Mouse (Mus musculus) CH12.LX (cell line): ENCODE data around the gene Ncdn. TPM values are rescaled to one million over a fixed set of nuclear protein-coding genes. Genes with fewer than 3 reads are reported as not detected.

Experiments
- DNase-seq: peaks from one replicate; pipeline ENCODE4 v3.0.0-alpha.2; 2013; ENCODE audit errors: extremely low read depth
- H3K27ac ChIP-seq: 2 replicates; pipeline ENCODE4 v1.5.1; 2012; ENCODE audit warnings: low read depth, mild to moderate bottlenecking, control low read depth, moderate library complexity; ENCODE audit not compliant: insufficient read depth
- H3K27me3 ChIP-seq: replicated peaks from 2 replicates; pipeline ENCODE3; 2012; ENCODE audit warnings: inconsistent platforms
- H3K36me3 ChIP-seq, 2 experiments: replicated peaks in 1 of 2; 2 replicates each; pipeline versions ENCODE3 to v1.6.1; 2012; ENCODE audit warnings: inconsistent platforms in 1 of 2, low read length in 1 of 2, mild to moderate bottlenecking in 1 of 2, mixed read lengths in 1 of 2, moderate library complexity in 1 of 2; ENCODE audit not compliant: control insufficient read depth in 1 of 2, insufficient read depth in 1 of 2
- H3K4me1 ChIP-seq, 2 experiments: 2 replicates each; pipeline ENCODE4 v1.6.1; 2012; ENCODE audit warnings: inconsistent platforms in 1 of 2, moderate library complexity in 1 of 2; ENCODE audit not compliant: insufficient read depth in 2 of 2, control insufficient read depth in 1 of 2
- H3K4me2 ChIP-seq: 2 replicates; pipeline ENCODE4 v1.6.1; 2012; ENCODE audit warnings: low read depth, mild to moderate bottlenecking, control low read depth; ENCODE audit not compliant: poor library complexity, insufficient read depth, severe bottlenecking
- H3K4me3 ChIP-seq, 3 experiments: fragments of 150-350 bp in 1 of 3; sonication (generic) in 1 of 3; replicated peaks in 1 of 3; 2 replicates each; pipeline versions ENCODE3 to v1.5.1; 2011 to 2012; ENCODE audit warnings: low read depth in 2 of 3, low read length in 2 of 3, mild to moderate bottlenecking in 2 of 3, moderate library complexity in 2 of 3, control low read depth in 1 of 3, improper control_type of control experiment in 1 of 3, inconsistent platforms in 1 of 3, mixed read lengths in 1 of 3; ENCODE audit not compliant: poor library complexity in 1 of 3
- H3K79me2 ChIP-seq: replicated peaks from 2 replicates; pipeline ENCODE4 v1.6.1; 2012; ENCODE audit warnings: mild to moderate bottlenecking, moderate library complexity; ENCODE audit not compliant: control insufficient read depth, poor library complexity, insufficient read depth, severe bottlenecking; ENCODE audit errors: extremely low read depth
- H3K9ac ChIP-seq: 2 replicates; pipeline ENCODE4 v1.6.1; 2012; ENCODE audit warnings: low read depth, mild to moderate bottlenecking, control low read depth, moderate library complexity; ENCODE audit not compliant: insufficient read depth
- H3K9me3 ChIP-seq: replicated peaks from 2 replicates; pipeline ENCODE3; 2012; ENCODE audit warnings: low read length, inconsistent platforms, mixed read lengths
- BHLHE40 ChIP-seq: IDR thresholded peaks from 2 replicates; pipeline ENCODE4 v1.6.1; 2011; ENCODE audit warnings: mild to moderate bottlenecking, low read depth, low read length, improper control_type of control experiment
- CHD1 ChIP-seq: IDR thresholded peaks from 2 replicates; pipeline ENCODE4 v1.6.1; 2012; ENCODE audit warnings: low read depth, low read length, improper control_type of control experiment, inconsistent platforms
- ETS1 ChIP-seq: conservative IDR thresholded peaks from 2 replicates; pipeline ENCODE4 v1.6.1; 2012; ENCODE audit warnings: low read depth, mild to moderate bottlenecking, inconsistent platforms, low read length, improper control_type of control experiment, moderate library complexity
- GABPA ChIP-seq: IDR thresholded peaks from 2 replicates; pipeline ENCODE4 v1.6.1; 2012; ENCODE audit warnings: low read depth, low read length, improper control_type of control experiment, inconsistent platforms; ENCODE audit not compliant: insufficient replicate concordance
- HCFC1 ChIP-seq: IDR thresholded peaks from 2 replicates; pipeline ENCODE4 v1.6.1; 2012; ENCODE audit warnings: low read depth, mild to moderate bottlenecking, inconsistent platforms, low read length, improper control_type of control experiment
- JUN ChIP-seq: IDR thresholded peaks from 2 replicates; pipeline ENCODE4 v1.6.1; 2011; ENCODE audit warnings: low read depth, mild to moderate bottlenecking, low read length, improper control_type of control experiment, moderate library complexity; ENCODE audit not compliant: insufficient read depth
- JUND ChIP-seq: conservative IDR thresholded peaks from 2 replicates; pipeline ENCODE4 v1.6.1; 2011; ENCODE audit warnings: low read depth, low read length, improper control_type of control experiment
- MAX ChIP-seq: IDR thresholded peaks from 2 replicates; pipeline ENCODE4 v1.6.1; 2011; ENCODE audit warnings: low read length, improper control_type of control experiment
- MYC ChIP-seq: IDR thresholded peaks from 2 replicates; pipeline ENCODE4 v1.6.1; 2011; ENCODE audit warnings: low read depth, mild to moderate bottlenecking, improper control_type of control experiment, low read length
- NELFE ChIP-seq: IDR thresholded peaks from 2 replicates; pipeline ENCODE4 v1.6.1; 2011; ENCODE audit warnings: low read depth, low read length, improper control_type of control experiment
- NRF1 ChIP-seq: IDR thresholded peaks from 2 replicates; pipeline ENCODE4 v1.6.1; 2014; ENCODE audit warnings: low read depth, mild to moderate bottlenecking, inconsistent platforms, low read length, improper control_type of control experiment, moderate library complexity
- PAX5 ChIP-seq: IDR thresholded peaks from 2 replicates; pipeline ENCODE4 v1.6.1; 2012; ENCODE audit warnings: low read length, inconsistent platforms, mixed read lengths
- RAD21 ChIP-seq: IDR thresholded peaks from 2 replicates; pipeline ENCODE4 v1.6.1; 2011; ENCODE audit warnings: low read depth, mild to moderate bottlenecking, low read length, improper control_type of control experiment, moderate library complexity
- TBP ChIP-seq: conservative IDR thresholded peaks from 2 replicates; pipeline ENCODE4 v1.6.1; 2011; ENCODE audit warnings: low read depth, low read length, improper control_type of control experiment
- UBTF ChIP-seq: IDR thresholded peaks from 2 replicates; pipeline ENCODE4 v1.6.1; 2012; ENCODE audit warnings: low read depth, mild to moderate bottlenecking, inconsistent platforms, low read length, improper control_type of control experiment, moderate library complexity
- USF2 ChIP-seq: conservative IDR thresholded peaks from 2 replicates; pipeline ENCODE4 v1.6.1; 2011; ENCODE audit warnings: low read depth, low read length, improper control_type of control experiment
- ZMIZ1 ChIP-seq: IDR thresholded peaks from 2 replicates; pipeline ENCODE4 v1.6.1; 2012; ENCODE audit warnings: low read depth, mild to moderate bottlenecking, inconsistent platforms, low read length, improper control_type of control experiment
- dilution Hi-C: fragments of 300-500 bp; cut with MboI; formaldehyde crosslinking; loops from 2 replicates; pipeline ENCODE4 v1.14.3; 2020; ENCODE audit warnings: low sequenced_read_pairs; ENCODE audit not compliant: extremely low pct_unique_long_range_greater_than_20kb, extremely low pct_ligation_motif_present
- in situ Hi-C: fragments of 300-500 bp; cut with MboI; formaldehyde crosslinking; loops from 3 replicates; pipeline ENCODE4 v1.14.3; 2019; ENCODE audit warnings: low sequenced_read_pairs, low pct_ligation_motif_present, low pct_unique_long_range_greater_than_20kb, mixed read lengths
- polyA plus RNA-seq: library from polyadenylated mRNA; unstranded; fragments of >175 nt; gene quantifications from 2 replicates; pipeline ENCODE4 v1.2.1, GENCODE M21; 2012; ENCODE audit warnings: low read depth; ENCODE audit not compliant: insufficient read length
- total RNA-seq, 2 experiments: library from RNA; depleted of rRNA; stranded (reverse); fragments of 300-350 nt in 1 of 2; fragments of >200 nt in 1 of 2; gene quantifications; 2 replicates each; pipeline ENCODE4 v1.2.3; 2012 to 2014

Gene Ncdn
- total and polyA plus RNA-seq, 3 experiments = 18.7 to 41.2 (median 30.6) TPM

DNA sequence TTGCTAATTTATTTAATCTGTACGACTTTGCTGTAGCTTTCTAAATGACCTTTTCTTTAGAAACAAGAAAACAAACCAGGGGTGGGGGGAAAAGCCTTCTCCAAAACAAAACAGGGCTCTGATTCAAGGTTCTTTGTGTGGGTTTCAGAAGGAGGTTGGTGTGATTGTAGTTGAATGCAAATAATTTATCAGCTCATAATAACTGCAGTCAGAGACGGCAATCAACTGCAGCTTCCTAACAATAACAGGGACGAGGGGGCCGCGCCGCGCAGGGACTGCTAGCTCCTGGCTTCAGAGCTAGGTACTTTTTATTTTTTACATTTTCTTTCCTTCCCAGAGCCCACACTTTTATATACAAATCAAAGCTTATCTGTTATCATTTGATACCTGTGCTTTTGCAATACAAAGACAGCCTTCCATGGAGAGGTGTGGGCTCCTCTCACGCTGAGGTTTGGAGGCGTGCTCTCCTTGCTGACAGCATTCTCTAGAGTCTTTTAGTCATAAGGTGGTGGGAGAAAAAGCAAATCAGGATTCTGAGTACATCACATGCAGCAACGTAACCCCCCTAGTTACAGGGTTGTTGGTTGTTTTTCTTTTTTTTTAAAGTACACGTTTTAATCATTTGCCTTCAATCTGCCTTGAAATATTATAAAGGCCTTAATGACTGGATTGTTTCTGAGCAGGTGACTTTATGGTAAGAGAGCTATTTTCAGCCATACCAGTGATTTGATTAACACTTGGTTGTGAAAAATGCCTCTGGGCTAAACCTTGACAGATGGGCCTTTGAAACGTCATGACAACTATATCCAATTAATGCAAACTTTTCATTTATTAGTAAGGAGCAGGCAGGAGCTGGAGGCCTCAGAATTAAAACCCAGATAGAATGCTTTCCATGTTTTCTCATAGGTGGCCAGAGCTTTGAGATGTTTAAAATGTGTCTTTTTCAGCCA lies 26.9 kb upstream of the Ncdn start:
- Histone ChIP-seq H3K4me3 (no peak overlapping the region), H3K27me3 (no peaks in the 10 kb centered on the region)
- dilution Hi-C loops = no loop called here

DNA sequence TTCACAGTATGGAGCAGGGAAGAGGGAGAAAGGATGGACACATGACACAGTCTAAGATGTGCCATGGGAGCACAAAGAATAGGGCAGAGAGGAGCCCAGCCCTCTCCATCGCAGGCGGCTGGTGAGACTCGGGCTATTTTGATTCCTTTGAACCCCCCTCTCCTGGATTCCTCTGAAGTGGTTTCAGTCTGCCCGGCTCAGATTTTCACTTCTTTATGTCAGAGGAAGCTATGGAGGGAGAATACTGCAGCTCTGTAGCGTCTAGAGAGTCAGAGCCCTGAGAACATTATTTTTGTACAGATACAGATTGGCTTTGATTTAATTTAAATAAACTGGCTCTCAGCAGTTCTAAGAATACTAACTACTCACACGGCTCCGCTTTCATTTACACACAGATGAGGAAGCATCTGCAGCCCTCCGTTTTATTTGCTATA lies 25.9 kb upstream of the Ncdn start:
- in situ Hi-C loops = no loop called here

More for the DNA sequence above, 26.9 kb upstream of the Ncdn start:
- no peak overlapping the region for H3K27ac ChIP-seq
- in situ Hi-C loops = no loop called here
- peaks cover 0 to 33% of the 10 kb centered on the region in 2 experiments for H3K36me3 ChIP-seq
- H3K9me3 ChIP-seq = no peaks in the 10 kb centered on the region
- H3K4me1 ChIP-seq = no peaks in the 10 kb centered on the region
- TF ChIP-seq PAX5 (no peak), NELFE (no peak), JUN (no peak), TBP (no peak), NRF1 (no peak), JUND (no peak), RAD21 (no peak), MAX (no peak), HCFC1 (no peak), ZMIZ1 (no peak), BHLHE40 (no peak)
- no peak overlapping the region for H3K9ac ChIP-seq
- H3K79me2 ChIP-seq = no peaks in the 10 kb centered on the region
- H3K4me2 ChIP-seq = no peak overlapping the region
- no peak for DNase-seq

More for the DNA sequence above, 25.9 kb upstream of the Ncdn start:
- Histone ChIP-seq H3K27me3 (no peaks in the 10 kb centered on the region), H3K36me3 (peaks cover 0 to 35% of the 10 kb centered on the region in 2 experiments), H3K27ac (no peak overlapping the region), H3K79me2 (no peaks in the 10 kb centered on the region), H3K9me3 (no peaks in the 10 kb centered on the region), H3K4me2 (no peak overlapping the region), H3K9ac (no peak overlapping the region), H3K4me3 (no peak overlapping the region), H3K4me1 (no peaks in the 10 kb centered on the region)
- TF ChIP-seq UBTF (no peak), MYC (no peak), PAX5 (no peak), GABPA (no peak), USF2 (no peak), MAX (no peak), BHLHE40 (no peak), JUND (no peak), CHD1 (no peak), ETS1 (no peak)
- dilution Hi-C loops = no loop called here
- no peak for DNase-seq
